Mouse (Mus musculus) retina, postnatal 1 day (tissue): ENCODE results near the gene Hsd17b11.
A peak's percentile ranks its signal among the peaks of the same experiment; 100 is the strongest.
"Not testable (repeated sequence)": the region's sequence is repeated elsewhere in the genome, so short reads cannot be mapped to it uniquely, and the experiment has no call there.

ENCODE experiments used
- DNase-seq: peaks from one replicate; pipeline ENCODE4 v3.0.0-alpha.2; 2012

Hsd17b11 gene

DNA sequence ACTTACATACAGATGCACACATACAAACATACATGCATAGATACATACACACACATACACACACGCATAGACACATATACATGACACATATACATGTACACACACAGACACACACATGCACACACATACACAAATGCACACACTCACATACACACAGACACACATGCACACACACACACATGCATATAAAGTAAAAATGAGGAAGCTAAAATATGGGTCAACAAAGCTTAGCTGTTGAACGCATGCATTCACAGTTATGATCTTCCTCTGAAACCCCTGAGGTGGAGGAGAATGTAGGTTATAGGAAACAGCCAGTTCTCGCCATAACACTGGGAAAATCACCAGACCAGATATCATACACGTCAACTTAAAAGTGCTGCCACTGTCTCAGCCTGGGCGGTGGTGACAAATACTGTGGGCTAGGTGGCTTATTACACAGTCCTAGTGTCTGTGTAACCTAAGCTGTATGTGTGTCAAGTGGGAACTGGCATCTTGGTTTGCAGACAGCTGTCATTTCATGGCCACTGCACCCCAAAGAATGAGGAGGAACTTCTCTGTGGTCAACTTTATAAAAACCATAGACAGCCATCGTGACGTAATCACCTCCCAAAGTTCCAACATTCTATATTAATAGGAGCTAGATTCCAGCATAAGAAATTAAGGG is 43.7 kb downstream of the Hsd17b11 start:
- no peak for DNase-seq

GRCm38 (mm10) chr5:103977297-103977696 is 44.4 kb downstream of the Hsd17b11 start, which contains the start of gene Hsd17b13:
TSS of gene Hsd17b13 (minus strand) at chr5:103977410.
- no peak for DNase-seq

DNA sequence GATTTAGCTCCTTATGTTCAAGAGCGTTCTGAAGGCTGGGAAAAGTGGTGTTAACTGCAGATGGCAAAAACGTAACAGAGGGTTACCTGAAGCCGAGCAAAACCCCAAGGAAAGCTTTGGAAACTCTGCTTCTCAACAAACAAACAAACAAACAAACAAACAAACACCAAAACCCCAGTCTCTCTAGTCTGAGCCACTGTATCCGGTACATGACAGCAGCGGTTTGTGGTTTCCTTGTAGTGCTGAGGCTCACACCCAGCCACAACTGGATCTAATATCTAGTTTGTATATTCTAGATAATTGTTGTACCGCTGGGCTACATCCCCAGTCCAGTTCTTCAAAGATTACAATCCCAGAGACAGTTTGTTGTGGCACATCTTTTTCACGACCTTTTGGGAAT is 46.0 kb downstream of the Hsd17b11 start:
- no peak for DNase-seq

- DNase-seq, result no peak
Measured at GRCm38 (mm10) chr5:103972801-103973200, 48.9 kb downstream of the Hsd17b11 start.

DNA sequence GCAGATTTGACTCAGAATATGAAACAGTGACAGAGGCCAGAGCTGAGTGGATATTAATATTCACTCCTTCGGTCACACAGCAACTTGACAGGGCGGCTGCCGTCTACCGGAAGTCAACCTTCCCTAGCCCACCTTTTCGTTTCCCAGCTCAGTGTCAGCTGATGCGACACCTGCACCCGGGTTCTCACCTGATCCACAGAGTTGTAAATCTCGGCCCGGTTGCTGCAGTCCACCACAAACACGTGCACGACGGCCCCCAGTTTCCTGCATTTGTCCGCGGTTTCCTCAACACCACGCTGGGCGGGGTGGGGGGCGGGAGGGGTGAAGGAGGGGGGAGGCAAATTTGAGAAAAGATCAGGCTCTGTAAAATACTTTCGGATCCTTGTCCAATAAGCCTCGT is 49.3 kb downstream of the Hsd17b11 start:
- no peak for DNase-seq

DNA sequence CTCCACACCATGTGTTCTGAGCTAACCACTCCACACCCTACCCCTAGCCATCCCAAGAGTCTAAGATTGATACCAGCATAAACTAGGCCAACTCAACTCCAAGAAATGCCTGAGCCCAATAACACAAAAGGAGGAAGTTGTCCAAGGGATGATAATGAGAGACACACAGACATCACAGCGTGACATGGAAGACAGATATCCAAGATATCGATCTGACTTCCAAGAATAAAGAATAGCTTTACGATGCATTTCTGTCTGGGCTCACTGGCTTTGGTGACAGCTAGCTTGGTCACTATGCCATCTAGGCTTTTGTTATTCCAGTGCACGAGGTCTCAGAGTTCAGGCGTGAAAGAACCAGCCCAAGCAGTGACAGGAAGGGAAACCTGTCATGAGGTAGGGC is 50.7 kb downstream of the Hsd17b11 start:
- no peak for DNase-seq

DNA sequence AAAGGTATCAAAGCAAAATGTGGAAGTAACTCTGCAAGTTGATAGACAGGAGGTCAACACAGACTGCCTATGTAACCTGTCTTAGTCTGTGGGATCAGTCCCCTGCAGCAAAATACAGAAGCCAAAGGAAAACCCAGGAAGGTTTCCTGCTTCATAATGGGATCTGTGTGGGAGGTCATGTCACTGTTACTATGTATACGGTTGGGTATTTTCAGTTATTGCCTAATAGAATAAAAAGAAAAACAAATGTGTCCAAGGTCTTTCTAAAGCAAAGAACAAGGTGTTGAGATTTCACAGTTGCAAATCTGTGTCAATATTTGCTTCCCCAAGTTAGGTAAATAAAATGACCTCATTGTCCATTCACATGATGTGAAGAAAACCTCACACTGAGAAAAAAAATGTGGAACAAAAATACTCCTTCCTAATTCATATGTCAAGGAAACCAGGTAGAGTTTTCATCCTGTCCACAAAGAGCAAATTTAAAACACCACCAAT is 58.7 kb downstream of the Hsd17b11 start:
- no peak for DNase-seq

DNA sequence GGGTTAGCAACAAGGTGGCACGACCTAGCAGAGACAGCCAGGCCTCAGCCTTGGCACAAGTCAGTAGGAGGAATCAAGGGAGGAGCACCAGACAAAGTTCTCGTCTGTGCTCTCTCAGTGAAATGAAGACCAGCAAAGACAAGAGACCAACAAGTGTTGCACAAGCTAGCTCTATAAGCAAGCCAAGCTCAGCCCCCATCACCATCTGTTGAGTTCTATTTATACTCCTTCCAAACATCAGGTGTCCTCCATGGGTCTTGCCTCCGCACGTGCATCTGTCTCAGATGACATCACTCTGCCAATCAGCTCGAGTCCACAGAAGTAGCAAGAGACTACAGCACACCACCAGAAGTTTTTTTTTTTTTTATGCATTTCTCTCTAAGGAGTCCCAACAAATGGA is 67.1 kb downstream of the Hsd17b11 start:
- no peak for DNase-seq

- DNase-seq, result no peak
Measured at GRCm38 (mm10) chr5:103953135-103954083, 68.3 kb downstream of the Hsd17b11 start.

GRCm38 (mm10) chr5:103950138-103950537 is 71.6 kb downstream of the Hsd17b11 start:
- DNase-seq, result not testable (repeated sequence)

GRCm38 (mm10) chr5:103943183-103943582 is 78.5 kb downstream of the Hsd17b11 start:
- no peak for DNase-seq

GRCm38 (mm10) chr5:103939856-103940255 is 81.9 kb downstream of the Hsd17b11 start:
- peak; percentile 65 for DNase-seq
